Comparison of ENCODE assay signal across 8 mouse cellular contexts in the genomic region with DNA sequence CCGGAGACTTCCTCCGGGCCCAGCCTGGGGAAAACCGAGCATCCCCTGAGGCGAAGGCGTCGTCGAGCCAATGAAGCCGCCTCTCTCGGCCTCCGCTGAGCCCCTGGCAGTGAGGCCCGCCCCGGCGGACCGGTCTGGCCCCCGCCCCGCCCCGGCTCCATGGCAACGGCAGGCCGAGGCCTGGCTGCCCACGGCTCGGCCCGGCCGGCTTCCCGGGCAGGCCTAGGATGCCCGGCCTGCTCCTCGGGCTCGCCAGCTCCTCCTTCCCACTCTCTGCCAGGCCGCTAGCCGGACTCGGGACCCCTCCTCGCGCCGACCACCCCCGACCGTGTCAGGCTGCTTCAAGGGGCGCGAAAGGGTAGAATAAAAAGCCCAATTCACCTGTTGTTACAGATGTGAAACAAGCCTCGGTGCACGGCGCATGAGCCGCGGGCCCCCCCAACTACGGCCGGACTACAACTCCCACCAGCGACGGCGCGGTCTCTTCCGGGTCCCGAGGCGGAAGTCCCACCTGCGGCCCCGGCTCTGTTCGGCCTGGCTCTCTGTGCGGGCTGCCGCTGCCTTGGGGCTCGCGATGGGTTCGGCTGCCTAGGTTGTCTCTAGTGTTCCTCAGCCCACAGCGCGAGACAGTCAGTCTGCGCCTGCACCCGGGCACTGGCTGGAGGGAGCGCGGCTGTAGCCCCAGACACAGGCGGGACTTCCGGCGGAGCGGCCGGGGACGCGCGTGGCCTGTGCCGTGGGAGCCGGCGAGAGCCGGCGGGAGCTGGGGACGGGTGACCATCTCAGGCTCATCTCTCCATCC. TPM values are rescaled to one million over a fixed set of nuclear protein-coding genes. Genes with fewer than 3 reads are reported as not detected.
DNase-seq lines count a peak whose midpoint lies in the region; ATAC-seq and TF ChIP-seq lines count a peak whose summit lies in the region.

Gene Smarcc1 (plus strand): TSS at position 732 of the 802 bp plus-strand sequence.

- TF ChIP-seq EP300 in MEL (IDR thresholded peaks at IDR 0.05; ENCODE audit: low read depth in 1 of 2, low read length in 2 of 2), result no peak

- H3K79me2 ChIP-seq in MEL (ENCODE audit: control insufficient read depth, insufficient read depth, low read length, poor library complexity), result peaks cover 24% of the 10 kb centered on the region

- peak within 1 kb of the TSS; percentile 95 for H3K9ac ChIP-seq in MEL (ENCODE audit: control insufficient read depth, low read depth, low read length, poor library complexity, severe bottlenecking)
- peak within 1 kb of the TSS; percentile 91 for H3K9ac ChIP-seq in forebrain, postnatal 0 days
- peak within 1 kb of the TSS; percentile 73 for H3K9ac ChIP-seq in lung, embryonic 15.5 days

- DNase-seq in MEL (ENCODE audit: low read depth, low spot score), result peak; percentile 93
- peak; percentile 88 to 92 for DNase-seq in cerebellum, adult 2 months
- DNase-seq in forebrain, postnatal 0 days, result peak; percentile 93
- peak; percentile 89 for DNase-seq in heart, postnatal 4 days
- peak; percentile 77 to 85 for DNase-seq in layer of hippocampus, adult 8-10 months (ENCODE audit: low spot score in 2 of 2)
- peak; percentile 81 for DNase-seq in ovary, adult 18-20 months (ENCODE audit: low spot score)
- peak; percentile 87 for DNase-seq in thymus, postnatal 0 days (ENCODE audit: low spot score)

- WGBS in cerebellum, adult 2 months, result under 1% methylated on average over 77 of the region's 79 CpGs
- under 1% methylated on average over 77 of the region's 79 CpGs for WGBS in forebrain, postnatal 0 days
- under 1% methylated on average over 79 of the region's 79 CpGs for WGBS in lung, embryonic 15.5 days

- H3K4me3 ChIP-seq in MEL (ENCODE audit: control insufficient read depth in 1 of 2, insufficient read depth in 1 of 2, low read depth in 2 of 2, low read length in 2 of 2), result peak within 1 kb of the TSS; percentile 90 to 99
- H3K4me3 ChIP-seq in cerebellum, adult 2 months (replicated peaks; ENCODE audit: insufficient read depth, low read depth, low read length), result peak within 1 kb of the TSS; percentile 92
- H3K4me3 ChIP-seq in forebrain, postnatal 0 days (ENCODE audit: low read depth, low read length), result peak within 1 kb of the TSS; percentile 67
- peak within 1 kb of the TSS; percentile 78 for H3K4me3 ChIP-seq in lung, embryonic 15.5 days

- no peak for TF ChIP-seq RAD21 in MEL (IDR thresholded peaks at IDR 0.05; ENCODE audit: low read depth, low read length)

- no peaks in the 10 kb centered on the region for H3K27me3 ChIP-seq in MEL (ENCODE audit: control insufficient read depth in 1 of 2, insufficient read depth in 2 of 2, low read length in 2 of 2)
- no peaks in the 10 kb centered on the region for H3K27me3 ChIP-seq in cerebellum, adult 2 months (ENCODE audit: control insufficient read depth, insufficient read depth, low read length)
- no peaks in the 10 kb centered on the region for H3K27me3 ChIP-seq in forebrain, postnatal 0 days (ENCODE audit: insufficient read depth, low read length)
- H3K27me3 ChIP-seq in lung, embryonic 15.5 days, result no peaks in the 10 kb centered on the region

- H3K27ac ChIP-seq in MEL (ENCODE audit: control insufficient read depth, low read depth, low read length), result peak within 1 kb of the TSS; percentile 82
- peak within 1 kb of the TSS; percentile 87 for H3K27ac ChIP-seq in cerebellum, adult 2 months (ENCODE audit: insufficient read depth, low read length)
- H3K27ac ChIP-seq in forebrain, postnatal 0 days (ENCODE audit: low read depth, low read length), result peak within 1 kb of the TSS; percentile 95
- H3K27ac ChIP-seq in lung, embryonic 15.5 days, result peak within 1 kb of the TSS; percentile 98

- ATAC-seq in forebrain, postnatal 0 days, result peak; percentile 97
- peak; percentile 97 for ATAC-seq in lung, embryonic 15.5 days (ENCODE audit: borderline replicate concordance, extremely low read depth, low FRiP score, low TSS enrichment)

- H3K9me3 ChIP-seq in MEL (replicated peaks; ENCODE audit: insufficient read depth, low read length), result no peaks in the 10 kb centered on the region
- no peaks in the 10 kb centered on the region for H3K9me3 ChIP-seq in forebrain, postnatal 0 days (ENCODE audit: low read length)
- H3K9me3 ChIP-seq in lung, embryonic 15.5 days, result no peaks in the 10 kb centered on the region

- TF ChIP-seq POLR2A in MEL (IDR thresholded peaks at IDR 0.05; ENCODE audit: control insufficient read depth in 1 of 2, insufficient read depth in 1 of 2, low read depth in 1 of 2, low read length in 2 of 2, poor library complexity in 1 of 2), result peak; percentile 77 to 81
- TF ChIP-seq POLR2A in cerebellum, adult 2 months (IDR thresholded peaks at IDR 0.05; ENCODE audit: borderline replicate concordance, insufficient read depth, low read length), result peak; percentile 74

- peak within 1 kb of the TSS; percentile 69 for H3K4me2 ChIP-seq in forebrain, postnatal 0 days (ENCODE audit: low read depth)
- H3K4me2 ChIP-seq in lung, embryonic 15.5 days, result peak within 1 kb of the TSS; percentile 77

- H3K4me1 ChIP-seq in MEL (ENCODE audit: control insufficient read depth in 1 of 2, insufficient read depth in 2 of 2, low read length in 2 of 2), result peaks cover 2 to 3% of the 10 kb centered on the region in 2 experiments; a peak in 2 of 4 replicates
- H3K4me1 ChIP-seq in cerebellum, adult 2 months (ENCODE audit: control insufficient read depth, insufficient read depth, low read length), result peaks cover 5% of the 10 kb centered on the region
- peaks cover 7% of the 10 kb centered on the region; the same call in 1 of the 2 replicates for H3K4me1 ChIP-seq in forebrain, postnatal 0 days (ENCODE audit: insufficient read depth)
- peaks cover 9% of the 10 kb centered on the region for H3K4me1 ChIP-seq in lung, embryonic 15.5 days

- H3K36me3 ChIP-seq in MEL (ENCODE audit: control insufficient read depth in 1 of 2, insufficient read depth in 2 of 2, low read length in 2 of 2), result peaks cover 5 to 12% of the 10 kb centered on the region in 2 experiments
- H3K36me3 ChIP-seq in forebrain, postnatal 0 days (ENCODE audit: insufficient read depth), result peaks cover 13% of the 10 kb centered on the region
- peaks cover 28% of the 10 kb centered on the region; the same call in 1 of the 2 replicates for H3K36me3 ChIP-seq in lung, embryonic 15.5 days

- no peak for TF ChIP-seq CTCF in MEL (IDR thresholded peaks at IDR 0.05 in 2 of 3, conservative IDR thresholded peaks at IDR 0.05 in 1 of 3; ENCODE audit: control insufficient read depth in 1 of 3, insufficient read depth in 1 of 3, low read depth in 2 of 3, low read length in 3 of 3, poor library complexity in 1 of 3, severe bottlenecking in 1 of 3)
- no peak for TF ChIP-seq CTCF in cerebellum, adult 2 months (IDR thresholded peaks at IDR 0.05; ENCODE audit: borderline replicate concordance, insufficient read depth, low read depth, low read length)
- no peak for TF ChIP-seq CTCF in forebrain, postnatal 0 days (IDR thresholded peaks at IDR 0.05; ENCODE audit: low read depth)

TF ChIP-seq in MEL, 35 proteins besides CTCF, POLR2A, EP300 and RAD21 (continues in another document):
- TF ChIP-seq MAX (IDR thresholded peaks at IDR 0.05; ENCODE audit: low read length) (peak; percentile 24; the same call in 1 of the 2 replicates), USF2 (IDR thresholded peaks at IDR 0.05; ENCODE audit: borderline replicate concordance in 1 of 2, insufficient read depth in 1 of 2, low read depth in 1 of 2, low read length in 2 of 2) (no peak), NELFE (IDR thresholded peaks at IDR 0.05; ENCODE audit: low read depth, low read length) (peak; percentile 72), SIN3A (IDR thresholded peaks at IDR 0.05; ENCODE audit: low read length) (peak; percentile 74; the same call in 1 of the 2 replicates), POLR2AphosphoS2 (IDR thresholded peaks at IDR 0.05; ENCODE audit: low read length) (peak; percentile 61; the same call in 1 of the 2 replicates), ZKSCAN1 (IDR thresholded peaks at IDR 0.05; ENCODE audit: low read depth, low read length) (no peak), E2F4 (IDR thresholded peaks at IDR 0.05; ENCODE audit: borderline replicate concordance, low read depth, low read length) (no peak), ETS1 (IDR thresholded peaks at IDR 0.05; ENCODE audit: low read depth, low read length) (no peak), TBP (IDR thresholded peaks at IDR 0.05; ENCODE audit: low read depth, low read length) (peak; percentile 16; the same call in 1 of the 2 replicates), MYC (IDR thresholded peaks at IDR 0.05; ENCODE audit: low read depth, low read length) (no peak), SMC3 (IDR thresholded peaks at IDR 0.05; ENCODE audit: low read depth, low read length) (no peak), USF1 (IDR thresholded peaks at IDR 0.05; ENCODE audit: low read depth, low read length) (0 out of 2 replicates have a peak, but pooled peaks have one; percentile 15), TAL1 (IDR thresholded peaks at IDR 0.05; ENCODE audit: low read length) (no peak), MAFK (IDR thresholded peaks at IDR 0.05; ENCODE audit: borderline replicate concordance, low read depth, low read length) (no peak), MXI1 (IDR thresholded peaks at IDR 0.05; ENCODE audit: low read depth, low read length) (peak; percentile 67), RCOR1 (IDR thresholded peaks at IDR 0.05; ENCODE audit: low read depth, low read length) (0 out of 2 replicates have a peak, but pooled peaks have one; percentile 9), BHLHE40 (IDR thresholded peaks at IDR 0.05; ENCODE audit: borderline replicate concordance, low read depth, low read length) (no peak), ZNF384 (IDR thresholded peaks at IDR 0.05; ENCODE audit: low read depth, low read length) (no peak), CHD1 (IDR thresholded peaks at IDR 0.05; ENCODE audit: low read depth, low read length) (no peak), KAT2A (conservative IDR thresholded peaks at IDR 0.05; ENCODE audit: low read depth, low read length) (peak; percentile 89), UBTF (IDR thresholded peaks at IDR 0.05; ENCODE audit: borderline replicate concordance, insufficient read depth, low read depth, low read length) (no peak), HCFC1 (IDR thresholded peaks at IDR 0.05; ENCODE audit: low read depth, low read length) (peak; percentile 98)

RNA-seq across cellular contexts. Expression of gene Smarcc1, which starts in this region (rescaled TPM):
- total RNA-seq in MEL (2012; rRNA removed), result 35.5 and 41.4 TPM in 2 replicates
- 100 to 1,000 TPM in 1 of 2 experiments, 10 to 100 TPM in 1; 79.0 to 488 TPM for polyA plus RNA-seq in MEL (2012; ENCODE audit: insufficient read depth in 1 of 2, insufficient read length in 2 of 2, low read depth in 1 of 2, low replicate concordance in 2 of 2, missing spikeins in 1 of 2)
- 21.7 and 23.1 TPM in 2 replicates for polyA plus RNA-seq in cerebellum, adult 2 months (2012; rRNA removed)
- 36.8 and 43.0 TPM in 2 replicates for total RNA-seq in forebrain, postnatal 0 days (2014; rRNA removed)
- 52.0 and 77.1 TPM in 2 replicates for polyA plus RNA-seq in forebrain, postnatal 0 days (2015; fragmentation: Nextera tagmentation; extraction: Ambion mirVana)
- total RNA-seq in heart, postnatal 4 days (2021), result 10 to 100 TPM; 64.3 to 66.5 TPM
- total RNA-seq in layer of hippocampus, adult 8-10 months (2022), result 10 to 100 TPM; 50.9 to 70.5 (median 62.2) TPM
- polyA plus RNA-seq in lung, embryonic 15.5 days (2015; fragmentation: Nextera tagmentation; extraction: Ambion mirVana), result 122 TPM in 2 replicates
- 89.4 and 99.1 TPM in 2 replicates for polyA plus RNA-seq in thymus, postnatal 0 days (2015; fragmentation: Nextera tagmentation; extraction: Ambion mirVana)

Comparison
In these comparisons a context has a peak if more than half of its experiments do, and no peak if none do; other contexts are left out.
1. Peak in every context shown above with its lines: DNase-seq, ATAC-seq, H3K4me3 ChIP-seq and H3K27ac ChIP-seq.